8 mouse cellular contexts compared by ENCODE assay signal in the genomic region with DNA sequence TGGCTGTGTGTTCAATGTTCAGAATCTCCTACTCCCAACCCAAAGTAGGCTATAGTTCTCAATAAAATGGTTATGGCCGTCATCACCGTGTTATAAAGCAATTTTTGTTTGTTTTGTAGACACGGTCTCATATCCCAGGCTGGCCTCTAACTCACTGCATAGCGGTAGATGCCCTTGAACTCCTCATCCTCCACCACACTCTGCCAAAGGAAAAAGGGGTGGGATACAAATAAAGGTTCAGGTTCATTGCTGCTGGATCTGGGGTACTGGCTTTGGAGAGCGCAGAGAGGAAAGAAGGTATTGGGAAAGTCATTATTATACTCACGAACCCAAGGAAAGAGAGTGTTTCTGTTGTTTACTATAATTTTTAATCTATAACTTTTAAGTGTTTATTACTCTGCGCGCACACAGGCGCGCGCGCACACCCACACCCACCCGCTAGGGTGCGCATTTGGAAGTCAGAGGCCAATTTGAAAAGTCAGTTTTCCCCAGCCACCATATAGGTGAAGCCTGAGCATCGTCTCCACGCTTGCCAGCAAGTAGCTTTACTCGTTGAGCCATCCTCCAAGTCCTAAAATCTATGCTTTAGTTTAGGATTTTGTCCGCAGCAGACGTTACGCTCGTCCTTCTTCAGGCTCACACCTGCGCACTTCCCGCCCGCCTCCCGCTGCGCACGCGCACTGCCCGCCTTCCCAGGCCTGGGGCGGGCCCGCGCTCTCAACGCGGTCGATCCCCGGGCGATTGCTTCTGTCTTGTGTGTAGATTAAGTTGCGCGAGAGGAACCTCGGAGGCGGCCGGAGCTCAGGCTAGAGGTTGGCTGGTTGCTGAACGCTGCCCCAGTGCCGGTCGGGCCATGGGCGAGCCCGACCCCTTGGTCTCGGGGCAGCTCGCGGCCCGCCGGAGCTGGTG. TPM values are rescaled to one million over a fixed set of nuclear protein-coding genes. Genes with fewer than 3 reads are reported as not detected.
DNase-seq lines count a peak whose midpoint lies in the region; ATAC-seq lines count a peak whose summit lies in the region.

A gene (plus strand): TSS at position 676 of the 909 bp plus-strand sequence.
A gene (plus strand): TSS at position 762 of the 909 bp plus-strand sequence.

- 2% methylated on average over 52 of the region's 52 CpGs for WGBS in heart, embryonic 13.5 days
- WGBS in liver, embryonic 12.5 days (ENCODE audit: insufficient replicate concordance): 2% methylated on average over 52 of the region's 52 CpGs
- WGBS in stomach, embryonic 15.5 days: 1% methylated on average over 52 of the region's 52 CpGs

- peak; percentile 97 for DNase-seq in CD4-positive, CD25-positive, alpha-beta regulatory T cell, adult 2 months (ENCODE audit: low read depth, low spot score)
- peak; percentile 26 for DNase-seq in fat pad, adult 2 months (ENCODE audit: extremely low read depth, low read depth, low spot score)
- DNase-seq in kidney, postnatal 10 days: peak; percentile 96
- DNase-seq in natural killer cell, adult 2 months (ENCODE audit: low spot score in 2 of 2): peak; percentile 90 to 93

- H3K9ac ChIP-seq in heart, embryonic 13.5 days: peak within 1 kb of the TSS; percentile 98
- H3K9ac ChIP-seq in liver, embryonic 12.5 days: peak within 1 kb of the TSS; percentile 99
- H3K9ac ChIP-seq in stomach, embryonic 15.5 days: peak within 1 kb of the TSS; percentile 99

- no peaks in the 10 kb centered on the region for H3K27me3 ChIP-seq in heart, embryonic 13.5 days (replicated peaks)
- H3K27me3 ChIP-seq in liver, embryonic 12.5 days (replicated peaks): no peaks in the 10 kb centered on the region; the same call in 1 of the 2 replicates
- no peaks in the 10 kb centered on the region for H3K27me3 ChIP-seq in stomach, embryonic 15.5 days (replicated peaks)

- peak within 1 kb of the TSS; percentile 69 for H3K27ac ChIP-seq in brown adipose tissue, adult 24 weeks (replicated peaks; ENCODE audit: low read depth, low read length)
- peak within 1 kb of the TSS; percentile 96 for H3K27ac ChIP-seq in heart, embryonic 13.5 days (replicated peaks)
- H3K27ac ChIP-seq in liver, embryonic 12.5 days: peak within 1 kb of the TSS; percentile 95
- peak within 1 kb of the TSS; percentile 97 for H3K27ac ChIP-seq in stomach, embryonic 15.5 days

- ATAC-seq in heart, embryonic 13.5 days (ENCODE audit: extremely low read depth, insufficient number of reproducible peaks, low FRiP score, low TSS enrichment): peak; percentile 66; the same call in 1 of the 2 replicates
- peak; percentile 93 for ATAC-seq in liver, embryonic 12.5 days
- ATAC-seq in stomach, embryonic 15.5 days (ENCODE audit: insufficient read depth, low FRiP score, low read depth): peak; percentile 94

- H3K4me3 ChIP-seq in brown adipose tissue, adult 24 weeks (ENCODE audit: insufficient read depth, low read depth, low read length): peak within 1 kb of the TSS; percentile 95
- peak within 1 kb of the TSS; percentile 89 for H3K4me3 ChIP-seq in heart, embryonic 13.5 days
- H3K4me3 ChIP-seq in liver, embryonic 12.5 days: peak within 1 kb of the TSS; percentile 98
- peak within 1 kb of the TSS; percentile 94 for H3K4me3 ChIP-seq in stomach, embryonic 15.5 days (replicated peaks)

- no peaks in the 10 kb centered on the region for H3K4me1 ChIP-seq in brown adipose tissue, adult 24 weeks (ENCODE audit: control insufficient read depth, insufficient read depth, insufficient read length, low read length)
- H3K4me1 ChIP-seq in heart, embryonic 13.5 days: peaks cover 43% of the 10 kb centered on the region
- H3K4me1 ChIP-seq in liver, embryonic 12.5 days: peaks cover 35% of the 10 kb centered on the region
- H3K4me1 ChIP-seq in stomach, embryonic 15.5 days: peaks cover 24% of the 10 kb centered on the region

- H3K9me3 ChIP-seq in heart, embryonic 13.5 days: no peaks in the 10 kb centered on the region
- H3K9me3 ChIP-seq in liver, embryonic 12.5 days (replicated peaks): no peaks in the 10 kb centered on the region
- no peaks in the 10 kb centered on the region for H3K9me3 ChIP-seq in stomach, embryonic 15.5 days

- H3K36me3 ChIP-seq in heart, embryonic 13.5 days: peaks cover 19% of the 10 kb centered on the region
- peaks cover 24% of the 10 kb centered on the region for H3K36me3 ChIP-seq in liver, embryonic 12.5 days
- H3K36me3 ChIP-seq in stomach, embryonic 15.5 days: no peaks in the 10 kb centered on the region

- peak within 1 kb of the TSS; percentile 89 for H3K4me2 ChIP-seq in heart, embryonic 13.5 days
- H3K4me2 ChIP-seq in liver, embryonic 12.5 days: peak within 1 kb of the TSS; percentile 93
- peak within 1 kb of the TSS; percentile 77 for H3K4me2 ChIP-seq in stomach, embryonic 15.5 days

RNA-seq across cellular contexts. Expression of the first gene that starts in this region (rescaled TPM):
- polyA plus RNA-seq in brown adipose tissue, adult 24 weeks (2012; ENCODE audit: insufficient read depth, insufficient read length, missing spikeins): 11.0 and 11.7 TPM in 2 replicates
- 47.7 and 54.1 TPM in 2 replicates for polyA plus RNA-seq in heart, embryonic 13.5 days (2015; fragmentation: Nextera tagmentation; extraction: Ambion mirVana)
- polyA plus RNA-seq in liver, embryonic 12.5 days (2016; fragmentation: Nextera tagmentation; extraction: Ambion mirVana): 54.3 and 60.4 TPM in 2 replicates
- 66.3 and 70.8 TPM in 2 replicates for polyA plus RNA-seq in stomach, embryonic 15.5 days (2015; fragmentation: Nextera tagmentation; extraction: Ambion mirVana)

RNA-seq across cellular contexts. Expression of the second gene that starts in this region (rescaled TPM):
- polyA plus RNA-seq in brown adipose tissue, adult 24 weeks (2012; ENCODE audit: insufficient read depth, insufficient read length, missing spikeins): 0.48 and 1.0 TPM in 2 replicates
- 1.5 and 1.6 TPM in 2 replicates for polyA plus RNA-seq in heart, embryonic 13.5 days (2015; fragmentation: Nextera tagmentation; extraction: Ambion mirVana)
- 1.6 and 1.7 TPM in 2 replicates for polyA plus RNA-seq in liver, embryonic 12.5 days (2016; fragmentation: Nextera tagmentation; extraction: Ambion mirVana)
- polyA plus RNA-seq in stomach, embryonic 15.5 days (2015; fragmentation: Nextera tagmentation; extraction: Ambion mirVana): 2.6 and 3.0 TPM in 2 replicates

Comparison
In these comparisons a context has a peak if more than half of its experiments do, and no peak if none do; other contexts are left out.
1. Peak in every context shown above with its lines: DNase-seq, ATAC-seq, H3K4me3 ChIP-seq and H3K27ac ChIP-seq.
2. DNase-seq: peak in every context shown above with its lines; median percentile 97 in CD4-positive, CD25-positive, alpha-beta regulatory T cell, adult 2 months; 96 in kidney, postnatal 10 days; 92 in natural killer cell, adult 2 months; 26 in fat pad, adult 2 months.